Mouse (Mus musculus) embryonic facial prominence, embryonic 11.5 days (tissue): ENCODE results near the gene Serinc5. TPM values are rescaled to one million over a fixed set of nuclear protein-coding genes. Genes with fewer than 3 reads are reported as not detected.
A peak's percentile ranks its signal among the peaks of the same experiment; 100 is the strongest.

Experiments
- ATAC-seq: fragments of 200-750 bp; cut with Nextera tagmentation; replicated peaks from 2 replicates; pipeline ENCODE4 v1.8.0; 2017; ENCODE audit warnings: low read depth; ENCODE audit not compliant: insufficient number of reproducible peaks, low FRiP score, low TSS enrichment
- DNase-seq: peaks from one replicate; pipeline ENCODE4 v3.0.0-alpha.2; 2015; ENCODE audit warnings: low spot score
- H3K27ac ChIP-seq: fragments of 300-500 bp; sonication (generic); replicated peaks from 2 replicates; pipeline ENCODE4 v1.5.1; 2014; ENCODE audit warnings: mild to moderate bottlenecking, low read depth, low read length, control low read depth
- H3K27me3 ChIP-seq: fragments of 300-500 bp; sonication (generic); 2 replicates; pipeline ENCODE4 v1.6.1; 2014; ENCODE audit warnings: mild to moderate bottlenecking, low read length, moderate library complexity, mixed read lengths; ENCODE audit not compliant: control insufficient read depth, insufficient read depth
- H3K36me3 ChIP-seq: fragments of 300-500 bp; sonication (generic); replicated peaks from 2 replicates; pipeline ENCODE4 v1.6.1; 2014; ENCODE audit warnings: low read depth, mild to moderate bottlenecking, low read length, moderate library complexity, mixed read lengths; ENCODE audit not compliant: control insufficient read depth, insufficient read depth
- H3K4me1 ChIP-seq: fragments of 300-500 bp; sonication (generic); 2 replicates; pipeline ENCODE4 v1.6.1; 2014; ENCODE audit warnings: low read length, mixed read lengths; ENCODE audit not compliant: control insufficient read depth, insufficient read depth
- H3K4me2 ChIP-seq: fragments of 300-500 bp; sonication (generic); 2 replicates; pipeline ENCODE4 v1.6.1; 2014; ENCODE audit warnings: low read depth, mild to moderate bottlenecking, control low read depth, low read length, moderate library complexity
- H3K4me3 ChIP-seq: fragments of 300-500 bp; sonication (generic); 2 replicates; pipeline ENCODE4 v1.5.1; 2014; ENCODE audit warnings: low read depth, low read length, control low read depth
- H3K9ac ChIP-seq: fragments of 300-500 bp; sonication (generic); replicated peaks from 2 replicates; pipeline ENCODE4 v1.6.1; 2014; ENCODE audit warnings: mild to moderate bottlenecking, control low read depth, low read length
- H3K9me3 ChIP-seq: fragments of 300-500 bp; sonication (generic); replicated peaks from 2 replicates; pipeline ENCODE4 v1.6.1; 2016; ENCODE audit warnings: mild to moderate bottlenecking, low read length, inconsistent platforms, mixed read lengths; ENCODE audit not compliant: control insufficient read depth
- WGBS: fragments of 180-500 bp; shearing (Covaris S2); extraction: QIAGEN DNeasy Blood & Tissue Kit; methylation state at CpG from one replicate; pipeline ENCODE4 v1.1.7; 2014; 5-methylcytosine and 5-hydroxymethylcytosine counted together
- polyA plus RNA-seq: library from polyadenylated mRNA; unstranded; fragments of >200 nt; fragmentation: Nextera tagmentation; extraction: Ambion mirVana; gene quantifications from 2 replicates; pipeline ENCODE4 v1.2.1, GENCODE M21; 2014

The Serinc5 gene
- polyA plus RNA-seq: 7.7 and 9.8 TPM in 2 replicates

GRCm38 (mm10) chr13:92610311-92611221 lies at the start of gene Serinc5:
Serinc5 (plus strand) TSS chr13:92611091.
- H3K27ac ChIP-seq: peak within 1 kb of the TSS; percentile 79
- WGBS: under 1% methylated on average over 53 of the region's 55 CpGs
- H3K9me3 ChIP-seq: no peaks in the 10 kb centered on the region
- H3K27me3 ChIP-seq: no peaks in the 10 kb centered on the region
- H3K4me2 ChIP-seq: peak within 1 kb of the TSS; percentile 87
- peak within 1 kb of the TSS; percentile 74 for H3K4me3 ChIP-seq
- H3K9ac ChIP-seq: peak within 1 kb of the TSS; percentile 74
- no peaks in the 10 kb centered on the region for H3K36me3 ChIP-seq
- H3K4me1 ChIP-seq: no peaks in the 10 kb centered on the region
- ATAC-seq (peak; percentile 99), DNase-seq (peak; percentile 96)

- Histone ChIP-seq H3K27ac (no peak within 1 kb of the TSS), H3K9ac (no peak within 1 kb of the TSS), H3K36me3 (no peaks in the 10 kb centered on the region), H3K4me2 (no peak within 1 kb of the TSS), H3K27me3 (no peaks in the 10 kb centered on the region), H3K4me3 (no peak within 1 kb of the TSS), H3K9me3 (no peaks in the 10 kb centered on the region), H3K4me1 (no peaks in the 10 kb centered on the region)
- DNase-seq (no peak), ATAC-seq (no peak)
Observed at GRCm38 (mm10) chr13:92576072-92576471, 34.8 kb upstream of the Serinc5 start, which contains the start of gene Spz1. Spz1 (minus strand) TSS chr13:92576172.

- 77% methylated on average over 6 of the region's 6 CpGs for WGBS
- Histone ChIP-seq H3K9ac (no peak overlapping the region), H3K27me3 (no peaks in the 10 kb centered on the region), H3K4me1 (no peaks in the 10 kb centered on the region), H3K9me3 (no peaks in the 10 kb centered on the region), H3K27ac (no peak overlapping the region), H3K36me3 (no peaks in the 10 kb centered on the region), H3K4me2 (no peak overlapping the region), H3K4me3 (no peak overlapping the region)
- no peak for DNase-seq
- ATAC-seq: no peak
Observed at GRCm38 (mm10) chr13:92576688-92577087, 34.2 kb upstream of the Serinc5 start.

GRCm38 (mm10) chr13:92578210-92578609 lies 32.7 kb upstream of the Serinc5 start:
- no peaks in the 10 kb centered on the region for H3K4me1 ChIP-seq
- H3K36me3 ChIP-seq: no peaks in the 10 kb centered on the region
- H3K27me3 ChIP-seq: no peaks in the 10 kb centered on the region
- H3K4me3 ChIP-seq: no peak overlapping the region
- ATAC-seq (no peak), DNase-seq (no peak)
- H3K9ac ChIP-seq: no peak overlapping the region
- H3K27ac ChIP-seq: no peak overlapping the region
- 75% methylated on average over 4 of the region's 4 CpGs for WGBS
- H3K4me2 ChIP-seq: no peak overlapping the region
- H3K9me3 ChIP-seq: no peaks in the 10 kb centered on the region

GRCm38 (mm10) chr13:92580220-92581043 lies 30.5 kb upstream of the Serinc5 start:
- peak; percentile 84 for DNase-seq
- Histone ChIP-seq H3K36me3 (no peaks in the 10 kb centered on the region), H3K27ac (no peak overlapping the region), H3K4me1 (no peaks in the 10 kb centered on the region), H3K4me3 (no peak overlapping the region), H3K27me3 (no peaks in the 10 kb centered on the region), H3K4me2 (no peak overlapping the region), H3K9ac (no peak overlapping the region), H3K9me3 (no peaks in the 10 kb centered on the region)
- no peak for ATAC-seq
- 41% methylated on average over 10 of the region's 10 CpGs for WGBS

- no peak overlapping the region for H3K27ac ChIP-seq
- no peak overlapping the region for H3K4me3 ChIP-seq
- no peak overlapping the region for H3K9ac ChIP-seq
- WGBS: 87% methylated on average over 8 of the region's 8 CpGs
- H3K36me3 ChIP-seq: no peaks in the 10 kb centered on the region
- ATAC-seq (no peak), DNase-seq (no peak)
- H3K4me1 ChIP-seq: no peaks in the 10 kb centered on the region; the same call in 1 of the 2 replicates
- H3K9me3 ChIP-seq: no peaks in the 10 kb centered on the region
- H3K4me2 ChIP-seq: no peak overlapping the region
- no peaks in the 10 kb centered on the region for H3K27me3 ChIP-seq
Observed at GRCm38 (mm10) chr13:92584094-92584717, 26.7 kb upstream of the Serinc5 start.

DNA sequence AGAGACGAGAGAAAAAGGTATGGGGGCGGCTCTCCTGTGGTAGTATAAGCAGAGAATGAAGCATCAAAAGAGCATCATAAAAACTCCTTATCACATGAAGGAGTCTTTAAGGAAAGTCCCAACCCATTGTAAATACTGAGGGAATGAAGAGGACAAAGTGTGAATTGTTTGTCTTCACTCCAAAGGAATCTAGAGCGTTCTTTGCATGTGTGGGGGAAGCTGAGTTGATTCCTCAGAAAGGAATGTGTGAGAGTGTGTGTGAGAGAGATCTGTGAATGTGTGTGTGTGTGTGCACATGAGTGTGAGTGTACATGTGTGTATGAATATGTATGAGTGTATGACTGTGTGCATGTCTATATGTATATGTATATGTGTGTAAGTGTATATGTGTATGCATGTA lies 22.2 kb upstream of the Serinc5 start:
- Histone ChIP-seq H3K4me3 (no peak overlapping the region), H3K4me2 (no peak overlapping the region), H3K27me3 (no peaks in the 10 kb centered on the region), H3K27ac (no peak overlapping the region), H3K9ac (no peak overlapping the region), H3K36me3 (no peaks in the 10 kb centered on the region), H3K4me1 (no peaks in the 10 kb centered on the region; the same call in 1 of the 2 replicates), H3K9me3 (no peaks in the 10 kb centered on the region)
- ATAC-seq (no peak), DNase-seq (no peak)
- WGBS: 62% methylated on average over 3 of the region's 3 CpGs
